Mouse (Mus musculus) hindbrain, embryonic 14.5 days (tissue): ENCODE measurements around the gene Osbpl8. TPM values are rescaled to one million over a fixed set of nuclear protein-coding genes. Genes with fewer than 3 reads are reported as not detected.
"Not testable (repeated sequence)": the region's sequence is repeated elsewhere in the genome, so short reads cannot be mapped to it uniquely, and the experiment has no call there.

Source experiments
- ATAC-seq: fragments of 200-750 bp; cut with Nextera tagmentation; 2 replicates; pipeline ENCODE4 v1.8.0; 2017; ENCODE audit warnings: moderate number of reproducible peaks, mild to moderate bottlenecking, moderate TSS enrichment, moderate library complexity; ENCODE audit not compliant: low FRiP score
- DNase-seq: peaks from one replicate; pipeline ENCODE4 v3.0.0-alpha.2; 2015; ENCODE audit warnings: low spot score
- H3K27ac ChIP-seq: fragments of 300-500 bp; sonication (generic); 2 replicates; pipeline ENCODE4 v1.5.1; 2014; ENCODE audit warnings: mild to moderate bottlenecking, moderate library complexity
- H3K27me3 ChIP-seq: fragments of 300-500 bp; sonication (generic); 2 replicates; pipeline ENCODE4 v1.6.1; 2014; ENCODE audit warnings: mild to moderate bottlenecking, low read length, mixed read lengths; ENCODE audit not compliant: control insufficient read depth, insufficient read depth
- H3K36me3 ChIP-seq: fragments of 300-500 bp; sonication (generic); replicated peaks from 2 replicates; pipeline ENCODE4 v1.6.1; 2014; ENCODE audit not compliant: control insufficient read depth, insufficient read depth
- H3K4me1 ChIP-seq: fragments of 300-500 bp; sonication (generic); replicated peaks from 2 replicates; pipeline ENCODE4 v1.6.1; 2014; ENCODE audit warnings: antibody characterized with exemption, low read length, mixed read lengths; ENCODE audit not compliant: control insufficient read depth, insufficient read depth
- H3K4me2 ChIP-seq: fragments of 300-500 bp; sonication (generic); replicated peaks from 2 replicates; pipeline ENCODE4 v1.6.1; 2014; ENCODE audit warnings: mild to moderate bottlenecking, moderate library complexity
- H3K4me3 ChIP-seq: fragments of 300-500 bp; sonication (generic); replicated peaks from 2 replicates; pipeline ENCODE4 v1.5.1; 2014; ENCODE audit warnings: mild to moderate bottlenecking, low read length
- H3K9ac ChIP-seq: fragments of 300-500 bp; sonication (generic); 2 replicates; pipeline ENCODE4 v1.6.1; 2014
- H3K9me3 ChIP-seq: fragments of 300-500 bp; sonication (generic); 2 replicates; pipeline ENCODE4 v1.6.1; 2016; ENCODE audit warnings: low read length; ENCODE audit not compliant: control insufficient read depth
- WGBS: fragments of 180-500 bp; shearing (Covaris S2); extraction: QIAGEN DNeasy Blood & Tissue Kit; methylation state at CpG from one replicate; pipeline ENCODE4 v1.1.7; 2014; 5-methylcytosine and 5-hydroxymethylcytosine counted together
- polyA plus RNA-seq: library from polyadenylated mRNA; unstranded; fragments of >200 nt; fragmentation: Nextera tagmentation; extraction: Ambion mirVana; gene quantifications from 2 replicates; pipeline ENCODE4 v1.2.1, GENCODE M21; 2014

The Osbpl8 gene
- polyA plus RNA-seq, 1 experiment from 2014 or later = 20.6 TPM

DNA sequence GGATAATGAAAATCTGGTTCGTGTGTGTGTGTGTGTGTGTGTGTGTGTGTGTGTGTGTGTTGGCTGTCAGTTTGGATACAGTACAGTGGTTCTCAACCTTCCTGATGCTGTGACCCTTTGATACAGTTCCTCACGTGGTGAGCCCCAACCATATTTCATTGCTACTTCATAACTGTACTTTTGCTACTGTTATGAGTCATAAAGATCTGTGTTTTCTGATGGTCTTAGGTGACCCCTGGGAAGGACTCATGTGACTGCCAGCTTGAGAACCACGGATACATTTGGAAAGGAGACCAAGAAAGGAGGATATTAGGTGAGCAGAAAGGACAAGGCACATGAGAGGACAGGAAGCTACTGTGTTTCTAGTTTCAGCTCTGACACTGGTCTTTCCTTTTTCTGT is 36.1 kb upstream of the Osbpl8 start:
- H3K36me3 ChIP-seq = no peaks in the 10 kb centered on the region
- no peak overlapping the region for H3K27ac ChIP-seq
- H3K9ac ChIP-seq = no peak overlapping the region
- no peaks in the 10 kb centered on the region for H3K4me1 ChIP-seq
- 84% methylated on average over 3 of the region's 3 CpGs for WGBS
- no peak overlapping the region for H3K4me3 ChIP-seq
- H3K9me3 ChIP-seq = no peaks in the 10 kb centered on the region
- no peaks in the 10 kb centered on the region for H3K27me3 ChIP-seq
- DNase-seq = no peak
- ATAC-seq = no peak
- H3K4me2 ChIP-seq = no peak overlapping the region

DNA sequence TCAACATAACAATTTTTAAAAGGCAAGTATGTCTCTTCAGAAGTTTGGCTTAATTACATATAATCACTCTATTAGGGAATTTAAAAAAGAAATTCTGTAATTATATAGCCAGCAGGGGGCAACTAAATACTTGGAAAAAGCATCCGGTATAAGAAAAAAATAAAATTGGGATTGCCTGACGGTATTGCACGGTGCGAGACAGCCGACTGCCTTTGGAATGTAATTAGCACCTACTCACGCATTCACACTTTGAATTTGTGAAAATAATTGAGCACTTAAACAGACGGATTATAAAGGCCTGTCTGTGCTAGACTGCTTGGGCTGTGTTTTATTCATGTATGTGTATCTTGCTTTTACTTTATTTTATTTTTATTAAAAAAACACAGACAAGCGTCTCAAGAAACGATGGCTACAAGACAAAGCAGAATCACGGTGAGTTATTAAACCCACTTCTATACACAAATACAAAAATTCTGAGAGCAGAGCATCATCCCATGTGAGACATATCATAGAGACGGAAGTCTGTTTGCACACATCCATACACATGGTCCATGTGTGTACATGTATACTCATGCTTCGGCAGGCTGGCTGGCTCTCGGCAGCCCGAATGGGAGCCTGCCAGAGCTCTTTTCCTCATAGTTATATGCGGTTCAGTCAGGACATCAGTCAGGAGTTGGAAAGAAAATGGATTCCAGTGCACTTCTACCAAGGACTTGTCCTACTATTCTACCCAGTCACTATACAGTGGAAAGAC is 34.5 kb upstream of the Osbpl8 start:
- Histone ChIP-seq H3K4me1 (no peaks in the 10 kb centered on the region), H3K4me2 (no peak overlapping the region), H3K4me3 (no peak overlapping the region), H3K36me3 (no peaks in the 10 kb centered on the region), H3K27me3 (no peaks in the 10 kb centered on the region), H3K9me3 (no peaks in the 10 kb centered on the region), H3K27ac (no peak overlapping the region), H3K9ac (no peak overlapping the region)
- WGBS = 80% methylated on average over 15 of the region's 15 CpGs
- DNase-seq (no peak), ATAC-seq (no peak)

DNA sequence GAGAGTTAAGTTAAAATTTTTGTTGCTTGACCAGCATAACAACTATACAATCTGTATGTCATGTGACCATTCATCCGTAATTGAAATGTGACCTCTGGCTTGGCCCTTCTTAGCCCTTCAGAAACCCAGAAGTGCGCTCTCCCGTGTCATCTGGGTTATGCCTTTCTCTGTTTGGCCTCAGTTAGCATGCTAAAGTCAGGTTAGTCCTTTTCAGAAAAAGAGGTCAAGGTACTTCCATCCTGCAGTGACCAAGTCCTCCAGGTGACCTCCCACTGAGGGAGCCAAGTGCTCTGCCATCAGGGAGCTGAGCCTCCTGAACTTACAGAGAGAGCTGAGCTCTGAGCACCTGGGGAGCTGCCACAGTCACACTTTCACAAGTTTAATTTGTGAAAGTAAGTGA is 33.7 kb upstream of the Osbpl8 start:
- Histone ChIP-seq H3K36me3 (no peaks in the 10 kb centered on the region), H3K9ac (no peak overlapping the region), H3K27ac (no peak overlapping the region), H3K4me2 (no peak overlapping the region), H3K4me1 (no peaks in the 10 kb centered on the region), H3K9me3 (no peaks in the 10 kb centered on the region), H3K27me3 (no peaks in the 10 kb centered on the region), H3K4me3 (no peak overlapping the region)
- WGBS = 41% methylated on average over 3 of the region's 3 CpGs
- ATAC-seq = no peak
- no peak for DNase-seq

DNA sequence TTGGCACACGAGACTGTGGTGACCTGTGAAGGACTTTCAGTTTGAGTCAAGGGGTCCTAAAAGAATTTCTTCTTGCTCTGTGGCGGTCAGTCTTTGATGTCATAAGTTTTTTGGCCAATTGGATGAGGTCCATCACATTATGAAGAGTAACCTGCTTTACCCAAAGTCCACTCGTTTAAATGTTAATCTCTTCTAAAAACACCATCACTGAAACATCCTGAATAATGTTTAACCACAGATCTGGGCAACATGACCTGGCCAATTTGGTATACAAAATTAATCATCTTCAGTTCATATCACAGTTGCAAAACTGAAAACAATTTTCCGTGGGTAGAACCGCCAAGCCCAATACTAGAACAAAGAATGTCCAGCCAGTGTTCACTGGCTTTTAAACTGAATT is 31.3 kb upstream of the Osbpl8 start:
- ATAC-seq (no peak), DNase-seq (no peak)
- Histone ChIP-seq H3K4me3 (no peak overlapping the region), H3K4me2 (no peak overlapping the region), H3K4me1 (no peaks in the 10 kb centered on the region), H3K27ac (no peak overlapping the region), H3K27me3 (no peaks in the 10 kb centered on the region), H3K36me3 (no peaks in the 10 kb centered on the region), H3K9me3 (no peaks in the 10 kb centered on the region), H3K9ac (no peak overlapping the region)
- WGBS = 94% methylated on average over 5 of the region's 5 CpGs

DNA sequence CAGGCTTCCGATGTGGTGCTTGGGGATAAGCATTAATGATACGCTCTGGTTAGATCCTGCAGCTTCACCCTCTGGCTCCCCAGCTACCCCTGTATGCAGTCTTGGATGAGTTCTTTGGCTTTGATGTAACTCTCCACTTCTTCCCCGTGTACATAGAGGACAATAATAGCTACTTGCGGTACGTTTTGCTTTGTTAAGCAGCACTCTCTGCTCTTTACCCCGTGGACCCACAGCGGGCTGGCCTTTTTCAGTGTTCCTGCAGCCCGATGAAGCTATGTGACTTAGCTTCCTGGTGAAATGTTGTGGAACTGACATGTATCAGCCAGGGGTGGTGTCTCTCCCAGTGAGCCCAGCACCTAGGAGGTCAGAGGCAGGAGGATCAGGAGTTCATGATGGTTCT is 30.6 kb upstream of the Osbpl8 start:
- Histone ChIP-seq H3K4me3 (no peak overlapping the region), H3K36me3 (no peaks in the 10 kb centered on the region), H3K27me3 (no peaks in the 10 kb centered on the region), H3K9ac (no peak overlapping the region), H3K4me1 (no peaks in the 10 kb centered on the region), H3K27ac (no peak overlapping the region), H3K9me3 (no peaks in the 10 kb centered on the region), H3K4me2 (no peak overlapping the region)
- DNase-seq (no peak), ATAC-seq (no peak)
- WGBS = 77% methylated on average over 8 of the region's 8 CpGs

DNA sequence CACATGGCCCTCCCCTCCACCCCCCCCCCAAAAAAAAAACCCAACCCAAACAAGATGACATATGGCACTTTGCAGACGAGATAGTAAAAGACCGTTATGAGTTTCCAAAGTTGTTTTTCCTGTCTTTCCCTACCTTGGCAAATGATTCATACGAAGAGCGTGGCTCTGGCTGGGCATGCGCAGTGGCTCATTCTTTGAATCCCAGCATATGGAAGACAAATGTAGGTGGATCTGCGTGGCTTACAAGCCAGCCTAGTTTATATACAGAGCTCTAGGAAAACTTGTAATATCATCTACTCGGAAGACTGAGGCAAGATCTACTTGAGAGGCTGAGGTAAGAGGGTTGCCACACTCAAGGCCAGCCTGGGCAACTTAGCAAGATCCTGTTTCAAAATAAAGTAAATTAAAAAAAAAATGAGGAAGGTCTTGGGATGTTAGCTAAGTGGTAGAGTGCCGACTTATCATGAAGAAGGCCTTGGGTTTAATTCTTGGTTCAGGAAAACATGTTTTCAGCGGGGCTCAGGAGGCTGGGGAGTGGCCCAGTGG is 30.1 kb upstream of the Osbpl8 start:
- no peak for DNase-seq

DNA sequence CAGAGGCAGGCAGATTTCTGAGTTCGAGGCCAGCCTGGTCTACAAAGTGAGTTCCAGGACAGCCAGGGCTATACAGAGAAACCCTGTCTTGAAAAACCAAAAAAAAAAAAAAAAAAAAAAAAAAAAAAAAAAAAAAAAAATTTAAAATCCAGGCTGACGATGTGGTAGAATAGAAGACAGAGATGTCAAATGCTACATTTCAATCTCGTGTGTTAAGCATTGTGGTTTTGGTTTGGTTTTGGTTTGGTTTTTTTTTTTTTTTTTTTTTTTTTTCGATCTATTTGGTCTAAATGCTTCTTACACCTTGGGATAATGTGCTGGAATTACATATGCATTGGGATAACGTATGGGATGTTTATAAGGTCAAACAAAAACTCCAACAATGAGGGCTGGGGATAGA is 28.2 kb upstream of the Osbpl8 start:
- not testable (repeated sequence) for H3K4me3 ChIP-seq, H3K36me3 ChIP-seq, H3K4me2 ChIP-seq, ATAC-seq, H3K27ac ChIP-seq, H3K9me3 ChIP-seq, H3K27me3 ChIP-seq, H3K4me1 ChIP-seq, H3K9ac ChIP-seq, DNase-seq
- 82% methylated on average over 5 of the region's 5 CpGs for WGBS

More for the DNA sequence above, 30.1 kb upstream of the Osbpl8 start:
- WGBS = 94% methylated on average over 9 of the region's 9 CpGs
- H3K9me3 ChIP-seq = no peaks in the 10 kb centered on the region
- no peak overlapping the region for H3K9ac ChIP-seq
- no peak overlapping the region for H3K27ac ChIP-seq
- no peaks in the 10 kb centered on the region for H3K27me3 ChIP-seq
- H3K4me1 ChIP-seq = no peaks in the 10 kb centered on the region
- H3K4me3 ChIP-seq = no peak overlapping the region
- H3K36me3 ChIP-seq = no peaks in the 10 kb centered on the region
- ATAC-seq = no peak
- no peak overlapping the region for H3K4me2 ChIP-seq

DNA sequence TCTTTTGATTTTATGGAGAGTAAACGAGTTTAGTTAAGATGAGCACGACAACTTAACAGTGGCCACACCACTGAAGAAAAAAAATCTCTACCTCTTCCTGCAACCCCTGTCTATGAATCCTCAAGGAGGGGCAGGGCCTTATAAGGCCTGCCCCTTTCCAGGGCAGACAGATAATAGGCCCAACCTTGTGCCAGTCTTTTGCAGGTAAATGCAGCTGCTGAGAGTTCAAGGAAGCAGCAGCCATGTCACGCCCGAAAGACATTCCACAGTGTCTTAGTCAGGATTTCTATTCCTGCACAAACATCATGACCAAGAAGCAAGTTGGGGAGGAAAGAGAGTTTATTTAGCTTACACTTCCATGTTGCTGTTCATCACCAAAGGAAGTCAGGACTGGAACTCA is 26.6 kb upstream of the Osbpl8 start:
- Histone ChIP-seq H3K27me3 (no peaks in the 10 kb centered on the region), H3K4me3 (no peak overlapping the region), H3K9ac (no peak overlapping the region), H3K27ac (no peak overlapping the region), H3K36me3 (no peaks in the 10 kb centered on the region), H3K4me2 (no peak overlapping the region), H3K4me1 (no peaks in the 10 kb centered on the region), H3K9me3 (no peaks in the 10 kb centered on the region)
- 90% methylated on average over 4 of the region's 4 CpGs for WGBS
- DNase-seq (no peak), ATAC-seq (no peak)

DNA sequence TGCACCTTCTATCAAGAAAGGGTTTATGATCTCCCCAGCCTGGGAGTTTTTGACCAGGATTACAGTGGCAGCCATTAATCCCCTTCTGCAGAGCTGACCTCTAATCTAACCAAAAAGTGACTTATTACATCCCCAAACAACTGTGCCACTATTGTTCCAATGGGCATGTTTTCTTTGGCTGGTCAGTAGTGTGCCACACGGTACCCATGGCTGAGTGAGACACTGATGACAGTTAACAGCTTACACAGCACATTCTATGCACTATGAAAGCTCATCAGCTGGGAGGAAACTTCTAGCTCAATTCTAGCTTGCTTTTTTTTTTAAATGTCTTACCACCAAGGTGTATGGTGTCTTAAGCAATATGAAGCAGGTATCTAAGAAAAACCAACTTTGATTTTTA is 25.4 kb upstream of the Osbpl8 start:
- Histone ChIP-seq H3K27ac (no peak overlapping the region), H3K4me2 (no peak overlapping the region), H3K9me3 (no peaks in the 10 kb centered on the region), H3K9ac (no peak overlapping the region), H3K27me3 (no peaks in the 10 kb centered on the region), H3K4me3 (no peak overlapping the region), H3K4me1 (no peaks in the 10 kb centered on the region), H3K36me3 (no peaks in the 10 kb centered on the region)
- no peak for DNase-seq
- ATAC-seq = no peak
- 76% methylated on average over 1 of the region's 1 CpGs for WGBS

DNA sequence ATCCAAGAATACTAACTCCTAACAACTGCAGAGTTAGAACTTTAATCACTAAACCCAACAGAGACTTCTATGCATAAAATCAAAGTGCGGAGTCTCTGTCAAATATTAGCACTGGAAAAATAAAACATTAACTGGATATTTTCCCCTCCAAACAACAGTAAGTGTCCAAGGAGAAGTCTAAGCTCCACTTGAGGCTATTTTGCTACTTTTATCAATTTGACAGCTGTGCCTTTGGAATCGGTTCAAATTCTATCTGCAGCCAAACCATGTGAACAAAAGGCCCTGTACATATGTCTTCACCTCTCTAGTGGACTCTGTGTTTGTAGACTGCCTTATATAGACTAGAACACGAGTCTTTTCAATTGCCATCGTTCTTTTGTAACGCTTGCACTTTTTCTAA is 24.7 kb upstream of the Osbpl8 start:
- Histone ChIP-seq H3K27ac (no peak overlapping the region), H3K4me2 (no peak overlapping the region), H3K36me3 (no peaks in the 10 kb centered on the region), H3K4me1 (no peaks in the 10 kb centered on the region), H3K9me3 (no peaks in the 10 kb centered on the region), H3K27me3 (no peaks in the 10 kb centered on the region), H3K9ac (no peak overlapping the region), H3K4me3 (no peak overlapping the region)
- 79% methylated on average over 5 of the region's 5 CpGs for WGBS
- DNase-seq (no peak), ATAC-seq (no peak)
